Mouse (Mus musculus): ENCODE data around the gene Chrm4. TPM values are rescaled to one million over a fixed set of nuclear protein-coding genes. Genes with fewer than 3 reads are reported as not detected.

Chrm4 gene
- polyA plus RNA-seq, 1 experiment from 2014 or later = 0.57 TPM

- H3K4me3 ChIP-seq = peak within 1 kb of the TSS; percentile 44
- peak; percentile 60 for ATAC-seq (replicated peaks)
- H3K4me1 ChIP-seq = peaks cover 45% of the 10 kb centered on the region
- H3K36me3 ChIP-seq (replicated peaks) = no peaks in the 10 kb centered on the region
- 1% methylated on average over 79 of the region's 79 CpGs for WGBS
- H3K27ac ChIP-seq = no peak within 1 kb of the TSS
- H3K4me2 ChIP-seq = peak within 1 kb of the TSS; percentile 66
- peak within 1 kb of the TSS; percentile 42 for H3K9ac ChIP-seq
- H3K27me3 ChIP-seq (replicated peaks) = peaks cover 31% of the 10 kb centered on the region
- no peaks in the 10 kb centered on the region for H3K9me3 ChIP-seq
Observed at GRCm38 (mm10) chr2:91975581-91976541, 48.8 kb downstream of the Chrm4 start, which contains the start of gene Dgkz. Dgkz (minus strand) TSS chr2:91975864.

GRCm38 (mm10) chr2:91977960-91978359 lies 50.9 kb downstream of the Chrm4 start:
- Histone ChIP-seq H3K4me1 (peaks cover 28% of the 10 kb centered on the region), H3K4me2 (no peak overlapping the region), H3K9me3 (no peaks in the 10 kb centered on the region), H3K4me3 (no peak overlapping the region), H3K9ac (no peak overlapping the region), H3K27ac (0 out of 2 replicates have a peak overlapping the region, but pooled peaks have one; percentile 7), H3K36me3 (replicated peaks) (no peaks in the 10 kb centered on the region), H3K27me3 (replicated peaks) (peaks cover 31% of the 10 kb centered on the region)
- WGBS = 85% methylated on average over 4 of the region's 4 CpGs
- no peak for ATAC-seq (replicated peaks)

Small RNA genes lying within 50 kb of the gene (microRNA-seq; reads per million reads assigned to microRNA genes)
- gene Mir6999 = not detected

Other genes starting within 250 kb of the Chrm4 start
- gene Atg13, start 216.7 kb upstream of the Chrm4 start, polyA plus RNA-seq (2015; fragmentation: Nextera tagmentation; extraction: Ambion mirVana) = 41.1 and 41.6 TPM in 2 replicates
- 19.1 and 20.9 TPM in 2 replicates for gene Harbi1, start 216.4 kb upstream of the Chrm4 start, polyA plus RNA-seq (2015; fragmentation: Nextera tagmentation; extraction: Ambion mirVana)
- 29.8 and 30.3 TPM in 2 replicates for gene Ambra1, start 197.1 kb upstream of the Chrm4 start, polyA plus RNA-seq (2015; fragmentation: Nextera tagmentation; extraction: Ambion mirVana)
- gene Mdk, start 5.0 kb downstream of the Chrm4 start, polyA plus RNA-seq (2015; fragmentation: Nextera tagmentation; extraction: Ambion mirVana) = 132 and 158 TPM in 2 replicates
- 0.20 and 0.31 TPM in 2 replicates for gene Gm9821, start 18.5 kb downstream of the Chrm4 start, polyA plus RNA-seq (2015; fragmentation: Nextera tagmentation; extraction: Ambion mirVana)
- 32.2 and 36.1 TPM in 2 replicates for gene Dgkz, start 48.6 kb downstream of the Chrm4 start, polyA plus RNA-seq (2015; fragmentation: Nextera tagmentation; extraction: Ambion mirVana)
- gene Creb3l1, start 97.3 kb downstream of the Chrm4 start, polyA plus RNA-seq (2015; fragmentation: Nextera tagmentation; extraction: Ambion mirVana) = 1.6 TPM in 2 replicates
- 37.2 and 40.4 TPM in 2 replicates for gene Phf21a, start 165.9 kb downstream of the Chrm4 start, polyA plus RNA-seq (2015; fragmentation: Nextera tagmentation; extraction: Ambion mirVana)